19 mouse cellular contexts compared by ENCODE assay signal in the genomic region with DNA sequence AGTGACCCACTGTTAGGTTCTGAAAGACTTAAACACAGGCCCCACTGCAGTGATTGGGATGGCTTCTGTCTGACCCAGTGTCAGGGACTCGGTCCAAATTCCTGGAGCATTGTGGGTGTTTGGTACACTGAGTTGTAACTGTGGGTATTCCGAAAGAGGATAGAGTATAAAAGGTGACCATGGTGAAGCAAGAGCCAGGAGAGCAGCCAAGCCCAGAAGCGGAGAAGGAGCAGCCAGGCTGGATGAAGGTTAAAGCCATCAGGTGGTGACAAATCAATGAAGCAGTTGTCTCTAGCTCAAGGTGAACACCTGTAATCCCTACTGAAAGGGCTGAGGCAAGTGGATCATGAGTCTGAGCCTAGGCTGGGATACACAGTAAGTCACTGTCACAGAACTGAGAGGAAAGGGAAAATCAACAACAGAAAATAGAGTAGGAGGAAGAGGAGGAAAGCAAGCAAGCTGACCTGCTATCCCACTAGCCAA. TPM values are rescaled to one million over a fixed set of nuclear protein-coding genes. Genes with fewer than 3 reads are reported as not detected.
A peak's percentile ranks its signal among the peaks of the same experiment; 100 is the strongest.
DNase-seq lines count a peak whose midpoint lies in the region; ATAC-seq lines count a peak whose summit lies in the region.
"Had no signal": no experiment of that assay in that cellular context is flagged by ENCODE, and none has a peak within 500 bp of the region (broad histone marks: within the 10 kb centered on the region; RNA-seq: fewer than 3 reads in every experiment).

No protein-coding gene starts in this region.

- H3K27me3 ChIP-seq in midbrain, embryonic 14.5 days (ENCODE audit: control insufficient read depth, insufficient read depth, low read length) = no peaks in the 10 kb centered on the region
- H3K27me3 ChIP-seq: embryonic facial prominence, embryonic 13.5 days; embryonic facial prominence, embryonic 15.5 days; forebrain, embryonic 13.5 days; forebrain, embryonic 15.5 days had no signal

- no peaks in the 10 kb centered on the region for H3K9me3 ChIP-seq in midbrain, embryonic 14.5 days (ENCODE audit: control insufficient read depth, low read length)
- H3K9me3 ChIP-seq: embryonic facial prominence, embryonic 13.5 days; embryonic facial prominence, embryonic 15.5 days; forebrain, embryonic 13.5 days; forebrain, embryonic 15.5 days had no signal

- no peak overlapping the region for H3K4me3 ChIP-seq in midbrain, embryonic 14.5 days (replicated peaks; ENCODE audit: low read depth, low read length)
- H3K4me3 ChIP-seq: embryonic facial prominence, embryonic 13.5 days; embryonic facial prominence, embryonic 15.5 days; erythroblast, embryonic 14.5 days; forebrain, embryonic 13.5 days; forebrain, embryonic 15.5 days had no signal

- no peak for ATAC-seq in midbrain, embryonic 14.5 days (ENCODE audit: low FRiP score, low TSS enrichment)
- ATAC-seq: forebrain, embryonic 13.5 days; forebrain, embryonic 15.5 days; forebrain, postnatal 0 days had no signal

- H3K4me2 ChIP-seq in midbrain, embryonic 14.5 days (ENCODE audit: low read length) = no peak overlapping the region
- H3K4me2 ChIP-seq: embryonic facial prominence, embryonic 13.5 days; embryonic facial prominence, embryonic 15.5 days; forebrain, embryonic 13.5 days; forebrain, embryonic 15.5 days had no signal

- peak; percentile 23 for DNase-seq in adrenal gland, postnatal 14 days
- DNase-seq in adrenal gland, adult 2 months = no peak
- DNase-seq in adipocyte (ENCODE audit: low spot score) = peak; percentile 54
- peak; percentile 92 for DNase-seq in fat pad, adult 2 months (ENCODE audit: extremely low read depth, low read depth, low spot score)
- DNase-seq in midbrain, embryonic 14.5 days = no peak
- no peak for DNase-seq in layer of hippocampus, postnatal 10 days (ENCODE audit: low spot score in 2 of 2)
- DNase-seq: adrenal gland, postnatal 25 days; cerebellum, adult 11-12 months; cerebellum, adult 2 months; cerebellum, adult 9-10 months; cerebellum, postnatal 10 days; cerebellum, postnatal 25 days; embryo, embryonic 11 days; forebrain, postnatal 0 days had no signal

- H3K27ac ChIP-seq in midbrain, embryonic 14.5 days (replicated peaks; ENCODE audit: low read depth, low read length) = no peak overlapping the region
- H3K27ac ChIP-seq: embryonic facial prominence, embryonic 13.5 days; embryonic facial prominence, embryonic 15.5 days; forebrain, embryonic 13.5 days; forebrain, embryonic 15.5 days had no signal

- no peaks in the 10 kb centered on the region for H3K36me3 ChIP-seq in midbrain, embryonic 14.5 days (ENCODE audit: control insufficient read depth, insufficient read depth, low read length)
- H3K36me3 ChIP-seq: embryonic facial prominence, embryonic 13.5 days; embryonic facial prominence, embryonic 15.5 days; forebrain, embryonic 15.5 days had no signal

- H3K9ac ChIP-seq in midbrain, embryonic 14.5 days (replicated peaks; ENCODE audit: low read length) = no peak overlapping the region
- H3K9ac ChIP-seq: embryonic facial prominence, embryonic 13.5 days; embryonic facial prominence, embryonic 15.5 days; forebrain, embryonic 13.5 days; forebrain, embryonic 15.5 days; forebrain, postnatal 0 days had no signal

- H3K4me1 ChIP-seq in midbrain, embryonic 14.5 days (ENCODE audit: control insufficient read depth, insufficient read depth, low read length) = no peaks in the 10 kb centered on the region
- H3K4me1 ChIP-seq: embryonic facial prominence, embryonic 13.5 days; embryonic facial prominence, embryonic 15.5 days; forebrain, embryonic 13.5 days; forebrain, embryonic 15.5 days had no signal

- 93% methylated on average over 3 of the region's 3 CpGs for WGBS in midbrain, embryonic 14.5 days

RNA-seq across cellular contexts. Expression of a gene that starts 6.2 kb away (rescaled TPM):
- 8.6 and 11.3 TPM in 2 replicates for total RNA-seq in adrenal gland, postnatal 14 days (2021)
- 1 to 10 TPM; 4.3 to 8.8 TPM for total RNA-seq in adrenal gland, adult 2 months (2021)
- polyA plus RNA-seq in adrenal gland, adult 2 months (2012; rRNA removed) = 1.5 and 1.7 TPM in 2 replicates
- polyA plus RNA-seq in midbrain, embryonic 14.5 days (2014; fragmentation: Nextera tagmentation; extraction: Ambion mirVana) = 2.3 and 2.8 TPM in 2 replicates
- total RNA-seq in layer of hippocampus, postnatal 10 days (2021) = 1 to 10 TPM; 7.0 to 8.9 TPM
- polyA plus RNA-seq: erythroblast, embryonic 14.5 days had no signal

Comparison
In these comparisons a context has a peak if more than half of its experiments do, and no peak if none do; other contexts are left out.
1. DNase-seq: peak in adrenal gland, postnatal 14 days (single experiment), adipocyte (single experiment) and fat pad, adult 2 months (single experiment); none in adrenal gland, adult 2 months (single experiment), midbrain, embryonic 14.5 days (single experiment) and layer of hippocampus, postnatal 10 days (0 of 2).